Mouse (Mus musculus): ENCODE data around the gene Mrps27.

The Mrps27 gene

GRCm38 (mm10) chr13:99377055-99377454 is 32.5 kb downstream of the Mrps27 start:
- in situ Hi-C loops (cut with MboI; ENCODE audit: unreplicated experiment in 2 of 2), result loop anchor here (5.0 to 10.0 kb wide), 3 partner anchors 465 to 608 kb away; no protein-coding TSS in a partner anchor

DNA sequence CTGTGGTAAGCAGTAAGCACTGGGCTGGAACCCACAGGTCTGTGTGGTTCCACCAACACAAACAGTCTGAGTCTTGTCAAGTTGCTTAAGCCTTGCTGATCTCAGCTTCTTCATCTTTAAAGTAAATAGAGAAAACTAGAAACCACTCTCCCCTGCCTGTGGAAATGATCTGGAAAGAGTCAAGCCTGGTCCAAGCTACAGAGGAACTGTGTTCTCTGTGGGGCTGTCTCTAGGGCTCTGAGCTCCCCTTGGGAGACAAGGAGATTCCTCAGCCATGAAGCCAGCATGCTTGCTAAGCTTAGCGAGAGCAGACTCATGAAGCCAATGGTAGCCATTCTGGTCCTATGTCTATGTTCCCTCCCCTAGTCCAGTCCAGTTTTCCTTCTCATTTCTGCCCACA is 33.6 kb downstream of the Mrps27 start:
- in situ Hi-C loops (cut with MboI; ENCODE audit: unreplicated experiment in 2 of 2), result loop anchor here (5.0 to 10.0 kb wide), 3 partner anchors 464 to 607 kb away; no protein-coding TSS in a partner anchor

DNA sequence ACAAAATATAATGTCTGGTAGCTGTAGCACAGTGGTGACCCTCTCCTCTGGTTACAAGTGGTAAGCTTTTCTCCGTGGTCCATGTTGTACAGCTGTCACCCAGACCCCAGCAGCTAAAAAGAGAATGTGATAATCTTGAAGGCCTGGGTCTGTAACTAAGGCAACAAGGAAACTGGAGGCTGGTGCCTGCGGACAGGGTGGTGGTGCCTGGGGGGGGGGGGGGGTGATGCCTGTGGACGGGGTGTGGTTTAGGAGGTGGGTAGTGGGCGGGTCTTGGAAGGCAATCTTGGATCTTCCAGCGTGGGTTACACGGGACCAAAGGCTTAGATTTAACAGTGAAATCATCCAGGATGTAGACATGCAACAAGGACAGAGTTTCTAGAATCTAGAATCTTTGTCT is 37.8 kb downstream of the Mrps27 start:
- in situ Hi-C loops (cut with MboI; ENCODE audit: unreplicated experiment in 2 of 2), result no loop called here

DNA sequence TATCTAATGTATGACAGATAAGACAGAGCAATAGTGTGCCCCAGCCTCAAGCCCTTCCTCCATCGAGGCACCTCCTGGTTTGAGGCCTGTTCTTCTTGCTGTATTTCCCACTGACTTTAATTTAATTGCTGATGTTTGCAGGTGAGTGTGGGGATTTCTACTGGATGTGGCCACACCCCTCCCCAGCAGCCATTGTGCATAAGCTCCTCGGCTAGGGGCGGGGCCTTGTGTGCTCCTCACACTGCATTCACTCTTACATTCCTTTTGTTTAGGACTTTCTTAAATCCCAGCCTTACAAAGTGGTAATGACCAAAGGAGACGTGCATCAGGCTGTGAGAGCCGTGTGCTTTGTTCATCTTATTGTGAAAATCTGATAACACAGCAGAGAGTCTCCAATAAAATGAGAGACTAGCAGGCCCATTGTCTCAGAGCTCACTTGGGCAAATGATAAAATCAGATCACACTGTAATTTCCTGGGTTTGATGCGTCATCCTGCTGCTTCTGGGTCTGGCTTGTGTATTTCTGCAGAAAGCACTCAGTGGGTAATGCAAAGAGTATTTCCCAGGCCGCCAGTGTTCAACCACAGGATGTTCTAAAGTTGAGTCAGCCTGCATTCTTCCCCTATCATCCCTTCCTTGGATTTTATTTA is 40.1 kb downstream of the Mrps27 start:
- in situ Hi-C loops (cut with MboI; ENCODE audit: unreplicated experiment in 2 of 2), result no loop called here

GRCm38 (mm10) chr13:99385911-99386310 is 41.3 kb downstream of the Mrps27 start:
- in situ Hi-C loops (cut with MboI; ENCODE audit: unreplicated experiment in 2 of 2), result no loop called here

GRCm38 (mm10) chr13:99386341-99386740 is 41.8 kb downstream of the Mrps27 start:
- in situ Hi-C loops (cut with MboI; ENCODE audit: unreplicated experiment in 2 of 2), result no loop called here

GRCm38 (mm10) chr13:99387901-99388811 is 43.6 kb downstream of the Mrps27 start:
- in situ Hi-C loops (cut with MboI; ENCODE audit: unreplicated experiment in 2 of 2), result no loop called here

- in situ Hi-C loops (cut with MboI; ENCODE audit: unreplicated experiment in 2 of 2), result no loop called here
These were observed 46.8 kb downstream of the Mrps27 start for GRCm38 (mm10) chr13:99391417-99391816.

- in situ Hi-C loops (cut with MboI; ENCODE audit: unreplicated experiment in 2 of 2), result no loop called here
These were observed 48.5 kb downstream of the Mrps27 start for GRCm38 (mm10) chr13:99393128-99393527.

DNA sequence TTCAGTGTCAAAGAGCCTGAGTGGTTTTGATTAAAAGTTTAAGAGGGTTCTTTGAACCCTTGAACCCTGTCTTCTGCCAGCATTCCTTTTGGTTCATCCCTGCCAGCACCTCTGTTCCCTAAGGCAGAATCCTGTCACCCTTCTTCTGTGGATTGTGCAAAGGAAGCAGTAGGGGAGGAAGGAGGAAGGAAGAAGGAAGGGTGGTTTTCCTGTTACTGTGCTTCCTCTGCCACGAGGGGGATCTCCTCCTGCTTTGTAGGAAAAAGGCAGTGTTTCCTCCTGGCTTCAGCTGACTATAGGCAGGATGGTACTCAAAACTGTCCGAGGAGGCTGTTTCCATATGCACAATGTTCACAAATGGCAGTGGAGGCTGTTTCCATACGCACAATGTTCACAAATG is 50.1 kb downstream of the Mrps27 start:
- in situ Hi-C loops (cut with MboI; ENCODE audit: unreplicated experiment in 2 of 2), result no loop called here

DNA sequence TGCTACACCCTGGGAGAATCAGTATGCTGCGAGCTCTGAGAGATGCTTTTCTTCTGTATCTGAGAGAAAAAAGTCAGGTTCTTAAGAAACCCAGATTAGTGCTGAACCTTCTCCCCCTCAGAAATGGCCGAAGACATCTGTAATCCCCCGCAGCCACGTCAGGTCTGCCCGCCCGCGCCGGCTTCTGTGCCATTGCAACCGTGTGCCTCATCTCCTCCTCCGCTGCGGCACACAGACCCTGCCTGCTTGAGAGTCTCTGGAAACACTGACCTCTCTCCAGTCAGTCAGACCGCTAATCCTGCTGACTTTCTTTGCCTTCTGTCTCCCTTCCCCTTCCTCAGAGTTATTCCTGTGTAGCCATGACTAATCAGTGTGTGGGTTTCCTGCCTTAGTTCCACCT is 50.9 kb downstream of the Mrps27 start:
- in situ Hi-C loops (cut with MboI; ENCODE audit: unreplicated experiment in 2 of 2), result no loop called here

DNA sequence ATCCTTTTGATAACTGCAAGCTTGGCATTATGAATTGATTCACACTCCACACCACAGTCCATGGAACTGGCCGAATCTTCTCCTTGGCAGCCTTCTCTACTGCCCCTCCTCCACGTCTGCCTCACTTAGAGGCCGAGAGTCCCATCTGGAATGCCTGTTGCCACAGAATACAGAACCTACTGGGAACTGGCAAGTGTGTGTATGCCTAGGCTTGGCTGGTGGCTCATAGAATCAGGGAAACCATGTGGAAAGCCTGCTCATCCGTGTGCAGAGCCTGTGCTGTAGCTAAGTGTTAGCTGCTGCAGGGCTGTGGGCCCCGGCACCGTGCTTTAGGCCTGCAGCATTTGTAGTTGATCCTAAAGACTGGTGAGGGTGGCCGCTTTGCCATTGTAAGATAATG is 52.6 kb downstream of the Mrps27 start:
- in situ Hi-C loops (cut with MboI; ENCODE audit: unreplicated experiment in 2 of 2), result no loop called here

DNA sequence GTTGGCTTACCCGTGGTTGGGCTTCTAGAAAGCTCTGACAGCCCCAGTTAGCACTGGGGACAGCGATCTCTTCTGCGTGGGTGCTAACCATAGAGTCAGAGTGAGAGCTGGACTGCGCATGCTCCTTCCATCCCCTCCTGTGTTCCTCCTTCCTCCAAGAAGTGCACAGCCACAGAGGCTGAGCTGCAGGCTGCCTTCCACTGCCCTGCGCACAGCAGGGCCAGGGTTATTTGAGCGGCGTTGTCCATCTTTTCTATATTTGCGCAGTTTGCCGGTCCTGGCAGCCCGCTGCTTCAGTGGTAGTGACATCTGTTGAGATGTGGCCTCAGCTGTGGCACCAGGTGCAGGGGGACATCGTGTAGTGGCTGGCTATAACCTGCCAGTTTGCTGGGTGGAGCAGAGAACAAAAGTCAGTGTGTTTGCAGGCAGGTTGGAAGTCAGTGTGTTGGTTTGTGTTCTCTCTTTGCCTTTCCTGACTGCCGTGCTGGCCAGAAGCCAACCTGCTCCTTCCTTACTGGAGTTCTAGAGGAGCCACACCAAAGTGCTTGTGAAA is 53.6 kb downstream of the Mrps27 start:
- in situ Hi-C loops (cut with MboI; ENCODE audit: unreplicated experiment in 2 of 2), result no loop called here

DNA sequence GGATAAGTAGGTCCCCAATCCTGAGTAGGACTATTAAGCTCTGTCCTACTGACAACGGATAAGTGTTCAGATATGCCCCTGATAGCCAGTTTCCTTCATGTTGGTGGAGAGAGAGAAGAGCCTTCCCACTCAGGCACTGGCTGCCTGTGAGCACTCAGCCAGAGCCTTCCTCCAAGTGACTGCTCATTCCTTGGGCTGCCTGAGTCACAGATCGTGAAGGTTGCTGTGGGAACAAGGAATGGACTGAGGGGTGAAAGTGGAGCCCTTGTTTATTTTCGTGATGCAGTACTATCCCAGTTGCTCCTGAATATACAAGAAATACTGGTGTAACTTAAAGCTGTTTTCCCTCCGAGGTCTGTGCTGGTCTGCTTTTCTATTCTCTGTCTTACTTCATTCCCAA is 54.8 kb downstream of the Mrps27 start:
- in situ Hi-C loops (cut with MboI; ENCODE audit: unreplicated experiment in 2 of 2), result no loop called here

DNA sequence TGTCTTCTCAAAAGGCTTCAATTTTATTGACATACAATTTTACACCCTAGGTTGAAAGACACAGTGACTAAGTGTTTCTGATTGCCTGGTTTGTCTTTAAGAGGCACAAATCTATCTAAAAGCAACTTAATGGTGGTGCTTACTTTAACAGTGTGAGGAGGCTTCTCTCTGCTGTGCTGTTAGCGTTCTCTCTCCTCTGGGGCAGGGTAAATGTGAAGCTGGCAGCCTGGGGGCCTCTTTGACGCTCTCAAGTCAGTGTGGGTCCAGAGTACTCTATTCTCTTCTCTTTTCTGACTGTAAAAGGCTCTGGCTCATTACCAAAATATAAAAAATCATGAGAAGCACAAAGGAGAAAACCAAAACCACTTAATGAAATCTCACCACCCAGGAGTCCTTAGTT is 64.6 kb downstream of the Mrps27 start:
- in situ Hi-C loops (cut with MboI; ENCODE audit: unreplicated experiment in 2 of 2), result no loop called here

DNA sequence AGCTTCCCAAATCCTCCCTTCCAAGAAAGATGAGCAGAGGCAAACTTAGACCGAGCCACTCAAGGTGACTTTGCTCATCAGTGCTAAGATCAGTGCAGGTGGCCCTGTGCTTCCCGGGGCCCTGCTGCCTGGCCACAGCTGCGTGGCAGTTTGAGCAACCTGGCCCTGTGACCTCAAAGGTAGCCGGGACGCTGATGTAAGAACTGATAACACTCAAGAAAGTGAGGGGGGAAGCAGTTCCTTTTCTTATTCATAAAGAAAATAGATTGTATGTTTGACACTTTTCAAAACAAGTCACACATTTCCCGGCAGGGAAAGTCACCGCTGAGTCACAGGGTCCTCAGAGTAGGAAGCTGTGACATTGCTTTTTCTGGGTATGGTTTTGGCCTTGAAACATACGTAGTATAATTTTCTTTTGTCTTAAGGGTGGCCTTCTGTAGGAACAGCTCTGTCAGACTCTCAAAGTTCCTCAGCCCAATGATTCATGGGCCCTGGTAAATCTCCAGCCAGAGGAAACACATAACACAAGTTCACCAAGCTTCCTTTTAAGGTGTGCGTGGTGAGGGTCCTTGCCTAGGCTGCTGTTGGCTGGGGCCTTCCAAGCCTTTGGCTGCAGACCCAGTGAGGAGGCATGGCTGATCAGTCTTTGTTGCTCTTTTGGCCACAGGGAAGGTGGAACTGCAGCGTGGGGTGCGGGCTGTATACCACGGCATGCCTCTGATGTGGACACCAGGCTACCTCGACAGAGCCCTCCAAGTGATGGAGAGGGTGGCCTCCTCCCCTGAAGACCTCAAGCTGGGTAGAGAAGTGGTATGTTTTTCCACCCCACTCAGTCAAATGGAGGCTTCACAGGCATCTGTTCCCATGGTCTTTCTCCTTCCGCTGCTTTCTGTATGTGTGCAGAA is 66.3 kb downstream of the Mrps27 start:
- in situ Hi-C loops (cut with MboI; ENCODE audit: unreplicated experiment in 2 of 2), result no loop called here

- in situ Hi-C loops (cut with MboI; ENCODE audit: unreplicated experiment in 2 of 2), result no loop called here
These were observed 67.2 kb downstream of the Mrps27 start for GRCm38 (mm10) chr13:99411761-99412160.

GRCm38 (mm10) chr13:99412477-99413080 is 68.0 kb downstream of the Mrps27 start:
- in situ Hi-C loops (cut with MboI; ENCODE audit: unreplicated experiment in 2 of 2), result no loop called here

DNA sequence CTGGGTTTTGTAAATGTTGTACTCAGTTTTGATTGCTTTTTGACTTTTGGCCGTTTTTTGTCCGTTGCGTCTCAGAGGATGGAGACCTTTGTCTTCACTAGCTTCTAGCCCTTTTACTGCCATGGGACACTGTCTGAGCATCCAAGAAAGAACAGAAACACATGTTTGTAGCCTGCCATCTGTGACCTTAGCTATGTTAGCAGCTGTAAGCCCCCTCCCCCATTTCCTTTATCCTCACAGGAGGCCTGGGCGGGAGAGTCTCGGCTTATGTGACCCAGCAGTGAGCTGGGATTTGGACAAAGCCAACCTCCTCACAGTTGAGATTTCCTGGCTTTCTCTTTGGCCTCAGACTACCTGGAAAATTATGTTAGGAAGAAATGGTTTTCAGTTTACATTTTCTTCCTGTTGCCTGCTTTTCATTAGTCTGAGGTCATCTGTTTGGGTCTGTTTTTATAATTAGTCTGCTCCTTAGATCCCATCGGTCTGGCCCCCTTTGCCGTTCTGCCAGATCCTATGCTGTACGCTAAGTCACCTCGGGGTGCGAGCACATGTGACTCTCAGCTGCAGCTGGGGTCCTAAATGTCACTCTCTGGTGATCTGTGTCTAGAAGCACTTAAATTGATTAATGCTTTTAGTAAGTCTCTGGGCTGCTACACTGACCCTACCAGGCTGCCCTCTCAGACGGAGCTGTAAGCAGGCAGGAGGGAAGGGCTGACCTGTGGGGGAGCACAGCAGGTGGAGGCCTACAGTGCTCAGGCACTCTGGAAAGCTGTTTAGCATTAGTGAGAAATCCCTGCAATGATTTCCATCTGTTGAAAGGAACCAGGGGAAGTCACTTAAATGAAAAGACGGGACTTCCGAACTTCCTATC is 69.1 kb downstream of the Mrps27 start:
- in situ Hi-C loops (cut with MboI; ENCODE audit: unreplicated experiment in 2 of 2), result no loop called here

Data from v-Abl transformed pro-B cells (cell line).